Mouse (Mus musculus) lung, embryonic 16.5 days (tissue): ENCODE data around the gene Ppp2r3c. TPM values are rescaled to one million over a fixed set of nuclear protein-coding genes. Genes with fewer than 3 reads are reported as not detected.
"Not testable (repeated sequence)": the region's sequence is repeated elsewhere in the genome, so short reads cannot be mapped to it uniquely, and the experiment has no call there.

Experiments used
- ATAC-seq: fragments of 200-750 bp; cut with Nextera tagmentation; 2 replicates; pipeline ENCODE4 v1.8.0; 2017; ENCODE audit warnings: low read depth, mild to moderate bottlenecking, moderate library complexity
- H3K27ac ChIP-seq: fragments of 300-500 bp; sonication (generic); 2 replicates; pipeline ENCODE4 v1.5.1; 2014; ENCODE audit warnings: mild to moderate bottlenecking, control low read depth, low read length
- H3K27me3 ChIP-seq: fragments of 300-500 bp; sonication (generic); 2 replicates; pipeline ENCODE4 v1.6.1; 2014; ENCODE audit warnings: low read depth, low read length, mixed read lengths; ENCODE audit not compliant: control insufficient read depth, insufficient read depth
- H3K36me3 ChIP-seq: fragments of 300-500 bp; sonication (generic); 2 replicates; pipeline ENCODE4 v1.6.1; 2014; ENCODE audit warnings: low read length; ENCODE audit not compliant: control insufficient read depth, insufficient read depth
- H3K4me1 ChIP-seq: fragments of 300-500 bp; sonication (generic); replicated peaks from 2 replicates; pipeline ENCODE4 v1.6.1; 2014; ENCODE audit warnings: low read length, mixed read lengths; ENCODE audit not compliant: control insufficient read depth, insufficient read depth
- H3K4me2 ChIP-seq: fragments of 300-500 bp; sonication (generic); 2 replicates; pipeline ENCODE4 v1.6.1; 2014; ENCODE audit warnings: low read depth, low read length, control low read depth
- H3K4me3 ChIP-seq: fragments of 300-500 bp; sonication (generic); 2 replicates; pipeline ENCODE4 v1.5.1; 2014; ENCODE audit warnings: mild to moderate bottlenecking, low read length, control low read depth
- H3K9ac ChIP-seq: fragments of 300-500 bp; sonication (generic); 2 replicates; pipeline ENCODE4 v1.6.1; 2014; ENCODE audit warnings: low read length, control low read depth
- H3K9me3 ChIP-seq: fragments of 300-500 bp; sonication (generic); 2 replicates; pipeline ENCODE4 v1.6.1; 2016; ENCODE audit warnings: low read length; ENCODE audit not compliant: control insufficient read depth
- WGBS: fragments of 180-500 bp; shearing (Covaris S2); extraction: QIAGEN DNeasy Blood & Tissue Kit; methylation state at CpG from one replicate; pipeline ENCODE4 v1.1.7; 2014; 5-methylcytosine and 5-hydroxymethylcytosine counted together
- polyA plus RNA-seq: library from polyadenylated mRNA; unstranded; fragments of >200 nt; fragmentation: Nextera tagmentation; extraction: Ambion mirVana; gene quantifications from 2 replicates; pipeline ENCODE4 v1.2.1, GENCODE M21; 2015

The Ppp2r3c gene
- polyA plus RNA-seq, 1 experiment from 2014 or later: 11.6 TPM

- 68% methylated on average over 3 of the region's 3 CpGs for WGBS
- peaks cover 14% of the 10 kb centered on the region for H3K4me1 ChIP-seq
- peaks cover 7% of the 10 kb centered on the region; the same call in 1 of the 2 replicates for H3K36me3 ChIP-seq
- no peak overlapping the region for H3K4me3 ChIP-seq
- no peak for ATAC-seq
- H3K9me3 ChIP-seq: no peaks in the 10 kb centered on the region
- no peaks in the 10 kb centered on the region for H3K27me3 ChIP-seq
- H3K4me2 ChIP-seq: peak overlapping the region; percentile 87; the same call in 1 of the 2 replicates
- H3K27ac ChIP-seq: no peak overlapping the region
- H3K9ac ChIP-seq: no peak overlapping the region
Observed at GRCm38 (mm10) chr12:55300820-55301351, 1.9 kb downstream of the Ppp2r3c start.

GRCm38 (mm10) chr12:55299336-55299735 is 3.5 kb downstream of the Ppp2r3c start, which contains the start of gene 1110008L16Rik:
1110008L16Rik (plus strand) TSS chr12:55299577.
- H3K9me3 ChIP-seq: no peaks in the 10 kb centered on the region
- H3K4me2 ChIP-seq: no peak within 1 kb of the TSS
- H3K4me1 ChIP-seq: peaks cover 14% of the 10 kb centered on the region
- H3K9ac ChIP-seq: no peak within 1 kb of the TSS
- no peak for ATAC-seq
- H3K27me3 ChIP-seq: no peaks in the 10 kb centered on the region
- WGBS: 70% methylated on average over 5 of the region's 5 CpGs
- no peak within 1 kb of the TSS for H3K4me3 ChIP-seq
- peaks cover 11% of the 10 kb centered on the region; the same call in 1 of the 2 replicates for H3K36me3 ChIP-seq
- no peak within 1 kb of the TSS for H3K27ac ChIP-seq

- 92% methylated on average over 9 of the region's 9 CpGs for WGBS
Observed at GRCm38 (mm10) chr12:55298112-55298511, 4.7 kb downstream of the Ppp2r3c start.

GRCm38 (mm10) chr12:55277583-55277982 is 25.2 kb downstream of the Ppp2r3c start:
- H3K9ac ChIP-seq, H3K36me3 ChIP-seq, H3K4me1 ChIP-seq, H3K4me3 ChIP-seq, H3K27me3 ChIP-seq, H3K27ac ChIP-seq, ATAC-seq, H3K9me3 ChIP-seq, H3K4me2 ChIP-seq: not testable (repeated sequence)
- WGBS: 85% methylated on average over 3 of the region's 6 CpGs

More at GRCm38 (mm10) chr12:55298112-55298511, 4.7 kb downstream of the Ppp2r3c start:
- H3K36me3 ChIP-seq: peaks cover 11% of the 10 kb centered on the region; the same call in 1 of the 2 replicates
- H3K9ac ChIP-seq: no peak overlapping the region
- no peak overlapping the region for H3K4me2 ChIP-seq
- no peaks in the 10 kb centered on the region for H3K9me3 ChIP-seq
- peaks cover 7% of the 10 kb centered on the region; the same call in 1 of the 2 replicates for H3K4me1 ChIP-seq
- no peaks in the 10 kb centered on the region for H3K27me3 ChIP-seq
- ATAC-seq: no peak
- no peak overlapping the region for H3K27ac ChIP-seq
- no peak overlapping the region for H3K4me3 ChIP-seq

- no peak for ATAC-seq
- Histone ChIP-seq H3K27me3 (no peaks in the 10 kb centered on the region), H3K9ac (no peak overlapping the region), H3K4me1 (no peaks in the 10 kb centered on the region), H3K27ac (no peak overlapping the region), H3K9me3 (no peaks in the 10 kb centered on the region), H3K4me3 (no peak overlapping the region), H3K4me2 (no peak overlapping the region), H3K36me3 (no peaks in the 10 kb centered on the region)
- 80% methylated on average over 3 of the region's 3 CpGs for WGBS
Observed at GRCm38 (mm10) chr12:55272243-55272642, 30.6 kb downstream of the Ppp2r3c start.

- H3K9ac ChIP-seq, H3K27me3 ChIP-seq, H3K36me3 ChIP-seq, H3K27ac ChIP-seq, H3K9me3 ChIP-seq, H3K4me2 ChIP-seq, H3K4me3 ChIP-seq, H3K4me1 ChIP-seq: not testable (repeated sequence)
- no CpG with 5 or more reads among the region's 5 CpGs for WGBS
- ATAC-seq: peak; percentile 67
Observed at GRCm38 (mm10) chr12:55263385-55263784, 39.4 kb downstream of the Ppp2r3c start.

- no CpG with 5 or more reads among the region's 8 CpGs for WGBS
- ATAC-seq, H3K4me2 ChIP-seq: not testable (repeated sequence)
Observed at GRCm38 (mm10) chr12:55261950-55262349, 40.8 kb downstream of the Ppp2r3c start.

GRCm38 (mm10) chr12:55242243-55242642 is 60.6 kb downstream of the Ppp2r3c start:
- H3K36me3 ChIP-seq, H3K27ac ChIP-seq, H3K9ac ChIP-seq, ATAC-seq, H3K9me3 ChIP-seq, H3K27me3 ChIP-seq, H3K4me2 ChIP-seq, H3K4me1 ChIP-seq, H3K4me3 ChIP-seq: not testable (repeated sequence)
- no CpG with 5 or more reads among the region's 8 CpGs for WGBS

More at GRCm38 (mm10) chr12:55261950-55262349, 40.8 kb downstream of the Ppp2r3c start:
- not testable (repeated sequence) for H3K4me1 ChIP-seq, H3K4me3 ChIP-seq, H3K36me3 ChIP-seq, H3K9me3 ChIP-seq, H3K27ac ChIP-seq, H3K27me3 ChIP-seq, H3K9ac ChIP-seq

GRCm38 (mm10) chr12:55230520-55230861 is 72.3 kb downstream of the Ppp2r3c start:
- not testable (repeated sequence) for H3K4me2 ChIP-seq, H3K27me3 ChIP-seq, H3K9me3 ChIP-seq, H3K36me3 ChIP-seq, H3K4me1 ChIP-seq, H3K27ac ChIP-seq
- ATAC-seq: peak; percentile 60
- H3K9ac ChIP-seq: 0 out of 2 replicates have a peak overlapping the region, but pooled peaks have one; percentile 47
- H3K4me3 ChIP-seq: peak overlapping the region; percentile 39
- WGBS: 1% methylated on average over 7 of the region's 25 CpGs
